Mouse (Mus musculus) heart, postnatal 4 days (tissue): Measurements from ENCODE around the gene Gm10282. TPM values are rescaled to one million over a fixed set of nuclear protein-coding genes. Genes with fewer than 3 reads are reported as not detected.

Experiments used
- DNase-seq: peaks from one replicate; pipeline ENCODE4 v3.0.0; 2021
- total RNA-seq, 2 experiments: library from RNA; stranded (reverse); gene quantifications; 2 replicates each; pipeline ENCODE4 v1.2.3; 2021

The Gm10282 gene
- total RNA-seq, 2 experiments from 2014 or later, result 34.9 to 36.3 TPM

DNA sequence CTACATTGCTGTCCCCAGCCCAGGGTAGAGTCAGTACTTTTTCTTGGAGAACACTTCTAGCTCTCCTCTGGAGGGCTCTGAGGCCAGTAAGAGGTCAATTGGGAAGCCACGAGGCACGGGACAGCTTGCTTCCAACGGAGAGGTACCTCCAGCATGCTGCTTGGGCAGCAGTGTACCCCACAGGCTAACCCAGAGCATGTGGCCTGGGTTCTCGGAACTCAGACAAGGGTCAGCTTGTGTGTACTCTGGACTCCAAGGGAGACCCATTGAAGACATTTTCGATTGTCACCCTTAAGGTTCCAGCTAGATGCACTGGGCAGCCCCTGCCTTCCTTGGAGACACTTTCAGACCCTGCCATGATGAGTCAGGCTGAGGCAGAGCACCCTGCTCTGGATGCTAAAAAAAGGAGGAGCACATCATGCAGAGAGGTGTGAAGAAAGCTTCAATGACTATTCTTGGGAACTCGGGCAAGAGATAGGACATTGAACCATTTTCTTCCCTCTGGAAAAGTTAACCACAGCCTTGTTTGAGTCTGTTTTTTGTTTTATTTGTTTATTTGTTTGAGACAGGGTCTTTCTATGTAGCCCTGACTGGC is 18.2 kb upstream of the Gm10282 start:
- no peak for DNase-seq

- no peak for DNase-seq
Measured at GRCm38 (mm10) chr8:72322471-72322889, 17.4 kb upstream of the Gm10282 start.

- no peak for DNase-seq
Measured at GRCm38 (mm10) chr8:72321635-72322441, 16.8 kb upstream of the Gm10282 start.

- DNase-seq, result no peak
Measured at GRCm38 (mm10) chr8:72320803-72321583, 15.9 kb upstream of the Gm10282 start.

DNA sequence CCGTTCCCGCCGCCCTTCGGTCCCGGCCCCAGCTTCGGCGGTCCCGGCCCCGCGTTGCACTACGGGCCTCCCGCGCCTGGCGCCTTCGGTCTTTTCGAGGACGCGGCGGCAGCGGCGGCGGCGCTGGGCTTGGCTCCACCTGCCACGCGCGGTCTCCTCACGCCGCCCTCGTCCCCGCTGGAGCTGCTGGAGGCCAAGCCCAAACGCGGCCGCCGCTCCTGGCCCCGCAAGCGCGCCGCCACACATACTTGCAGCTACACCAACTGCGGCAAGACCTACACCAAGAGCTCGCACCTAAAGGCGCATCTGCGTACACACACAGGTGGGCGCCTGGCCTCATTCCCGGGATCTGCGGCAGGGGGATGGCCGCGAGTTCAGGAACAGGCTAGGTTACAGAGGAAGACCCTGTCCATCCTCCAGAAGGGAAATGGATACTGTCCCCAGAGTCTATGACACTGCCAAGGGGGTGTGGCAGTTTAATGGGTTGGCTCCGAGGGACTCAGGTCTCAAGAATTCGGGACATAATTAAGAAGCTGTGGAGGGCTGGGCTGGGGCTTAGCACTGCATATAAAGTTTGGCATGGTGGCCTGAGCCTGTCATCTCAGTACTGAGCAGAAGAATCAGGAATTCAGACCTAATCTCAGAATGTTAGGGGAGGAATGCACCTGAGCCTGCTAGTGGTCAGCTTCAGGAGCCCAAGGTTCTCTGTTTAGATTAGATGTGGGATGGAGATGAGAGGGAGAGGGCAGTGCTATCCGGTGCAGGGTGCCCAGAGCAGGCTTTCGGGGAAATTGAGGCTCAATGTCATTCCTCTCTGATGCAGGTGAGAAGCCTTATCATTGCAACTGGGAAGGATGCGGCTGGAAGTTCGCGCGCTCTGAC is 15.1 kb upstream of the Gm10282 start:
- peak; percentile 39 for DNase-seq

- DNase-seq, result peak; percentile 56
Measured at GRCm38 (mm10) chr8:72319397-72319796, 14.3 kb upstream of the Gm10282 start.

- peak; percentile 99 for DNase-seq
Measured at GRCm38 (mm10) chr8:72318801-72319322, 13.8 kb upstream of the Gm10282 start, which contains the start of gene Klf2. Gene Klf2, plus strand, starts transcription at chr8:72319033.

GRCm38 (mm10) chr8:72317741-72318301 is 12.8 kb upstream of the Gm10282 start:
- DNase-seq, result no peak

DNA sequence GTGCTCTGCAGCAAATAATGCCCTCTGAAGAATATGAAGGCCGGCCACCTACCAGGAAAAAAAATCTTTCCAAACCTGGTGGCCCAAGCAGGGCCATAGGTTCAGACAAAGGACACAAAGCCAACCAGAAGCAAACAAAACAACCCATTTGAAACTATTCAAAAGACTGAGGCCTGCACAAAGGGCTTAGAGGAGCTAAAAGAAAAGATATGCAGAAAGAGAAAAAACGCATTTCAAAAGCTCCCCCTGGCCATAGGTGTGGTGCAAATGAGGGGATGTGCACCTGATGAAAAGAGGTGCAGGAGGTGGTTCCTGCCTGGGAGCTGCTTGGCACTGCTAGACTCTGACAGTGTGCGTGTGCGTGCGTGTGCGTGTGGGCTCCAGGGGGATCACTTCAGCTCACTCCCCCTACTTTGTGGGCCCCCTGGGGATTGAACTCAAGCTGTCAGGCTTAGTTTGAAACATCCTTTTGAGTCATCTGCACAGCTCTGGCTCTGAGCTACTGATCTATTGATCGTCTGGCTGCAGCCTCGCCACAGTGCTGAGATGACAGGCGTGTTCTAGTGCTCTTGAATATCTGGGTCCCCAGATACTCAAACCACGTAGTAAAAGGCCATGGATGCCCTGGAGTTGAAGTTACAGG is 11.1 kb upstream of the Gm10282 start:
- no peak for DNase-seq

DNA sequence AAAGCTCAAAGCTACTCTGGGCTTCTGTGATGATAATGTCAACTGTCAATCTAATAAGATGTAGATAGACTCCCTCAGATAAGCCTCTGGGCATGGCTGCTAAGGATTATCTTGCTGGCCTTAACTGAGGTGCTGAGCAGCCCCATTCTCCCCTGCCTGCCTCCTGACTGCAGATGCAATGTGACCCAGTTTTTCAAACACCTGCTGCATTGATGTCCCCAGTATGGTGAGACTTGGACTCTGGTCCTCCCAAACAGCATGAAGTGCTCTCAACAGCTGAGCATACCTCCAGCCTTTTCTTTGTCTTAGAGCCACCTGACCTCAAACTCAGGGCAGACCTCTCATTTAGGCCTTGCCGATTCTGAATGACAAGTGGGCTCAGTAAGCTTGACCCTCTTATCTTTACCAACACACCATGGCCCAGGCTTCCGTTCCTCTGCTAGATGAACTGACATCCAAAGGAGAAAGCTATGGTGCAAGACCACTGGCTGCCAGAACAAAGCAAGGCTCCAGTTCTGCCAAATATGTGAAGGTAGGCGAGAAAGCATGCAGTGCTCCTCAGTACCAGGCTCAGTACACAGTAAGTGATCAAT is 8.0 kb upstream of the Gm10282 start:
- DNase-seq, result no peak

DNA sequence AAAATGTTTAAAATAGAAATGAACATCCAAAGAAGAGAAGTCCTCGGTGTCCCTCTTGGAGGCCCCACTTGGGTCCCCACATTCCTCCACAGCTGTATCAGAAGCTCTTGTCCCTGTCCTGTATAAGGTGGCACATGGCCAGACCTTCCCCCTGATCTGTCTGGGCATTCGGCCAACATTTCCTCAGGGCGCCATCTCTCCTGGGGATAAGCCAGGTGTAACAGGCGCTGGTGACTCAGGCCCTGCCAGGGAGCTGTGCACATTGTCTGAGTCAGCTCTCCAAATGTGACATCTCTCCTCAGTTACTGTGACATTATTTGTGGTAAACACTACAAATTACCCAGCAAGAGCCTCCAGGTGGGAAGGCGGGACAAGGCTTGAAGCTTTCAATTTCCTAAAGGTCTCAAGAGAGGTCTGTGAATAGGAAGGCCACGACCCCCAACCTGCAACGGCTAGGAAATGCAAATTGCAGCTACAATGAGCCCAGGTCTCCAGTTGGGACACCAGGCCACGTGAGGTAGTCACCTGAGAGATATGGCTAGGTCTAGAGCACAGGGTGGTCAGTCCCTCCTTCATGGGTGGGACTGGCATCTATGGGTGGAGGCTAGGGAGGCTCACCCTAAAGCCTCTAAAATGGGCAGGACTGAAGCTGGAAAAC is 5.9 kb upstream of the Gm10282 start:
- DNase-seq, result peak; percentile 90

- DNase-seq, result peak; percentile 81
Measured at GRCm38 (mm10) chr8:72308276-72308675, 3.2 kb upstream of the Gm10282 start.

- DNase-seq, result no peak
Measured at GRCm38 (mm10) chr8:72306913-72307312, 1.9 kb upstream of the Gm10282 start.

GRCm38 (mm10) chr8:72303633-72304032 is 1.4 kb downstream of the Gm10282 start:
- peak; percentile 64 for DNase-seq

DNA sequence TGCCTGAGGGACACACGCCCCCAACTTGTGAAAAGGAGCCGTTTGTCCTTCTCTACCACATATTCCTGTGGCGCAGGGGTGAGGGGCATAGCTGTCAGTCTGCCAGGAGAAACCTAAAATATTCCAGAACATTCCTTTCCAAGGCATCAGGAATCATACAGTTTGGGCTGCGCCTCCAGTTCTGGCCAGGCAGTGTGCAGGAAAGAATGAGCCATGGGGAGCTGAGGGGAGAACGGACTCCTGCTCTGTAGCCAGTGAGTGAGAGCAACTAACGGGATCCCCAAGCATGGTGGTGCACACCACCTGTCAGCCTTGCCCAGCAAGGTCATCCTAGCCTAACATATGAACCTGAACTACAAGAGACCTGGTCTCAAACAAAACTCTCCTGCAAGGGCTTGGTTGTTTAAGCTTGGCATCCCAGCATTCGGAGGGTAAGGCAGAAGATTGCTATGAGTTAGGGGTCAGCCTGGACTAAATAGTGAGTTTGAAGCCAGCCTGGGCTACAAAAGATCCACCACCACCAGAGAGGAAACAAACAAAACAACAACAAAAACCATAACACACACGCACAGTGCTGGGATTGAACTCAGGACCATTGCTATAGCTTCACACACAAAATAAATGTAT is 2.0 kb downstream of the Gm10282 start:
- no peak for DNase-seq

DNA sequence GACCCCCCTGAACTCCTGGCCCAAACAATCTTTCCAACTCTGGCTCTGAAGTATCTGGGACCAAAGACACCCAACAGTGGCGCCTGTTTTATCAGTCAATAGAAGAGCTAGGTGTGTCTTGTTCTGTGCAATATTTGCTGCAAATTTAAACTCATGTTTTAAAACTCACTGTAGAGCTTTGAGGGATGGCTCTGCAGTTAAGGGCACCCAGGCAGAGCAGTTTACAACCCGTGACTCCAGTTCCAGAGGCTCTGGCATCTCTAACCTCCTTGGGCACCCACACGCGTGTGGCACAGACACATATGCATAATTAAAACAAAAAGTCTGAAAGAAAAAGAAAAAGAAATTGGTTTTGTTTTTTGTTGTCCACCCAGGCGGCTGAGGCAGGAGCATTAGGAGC is 3.6 kb downstream of the Gm10282 start:
- no peak for DNase-seq

DNA sequence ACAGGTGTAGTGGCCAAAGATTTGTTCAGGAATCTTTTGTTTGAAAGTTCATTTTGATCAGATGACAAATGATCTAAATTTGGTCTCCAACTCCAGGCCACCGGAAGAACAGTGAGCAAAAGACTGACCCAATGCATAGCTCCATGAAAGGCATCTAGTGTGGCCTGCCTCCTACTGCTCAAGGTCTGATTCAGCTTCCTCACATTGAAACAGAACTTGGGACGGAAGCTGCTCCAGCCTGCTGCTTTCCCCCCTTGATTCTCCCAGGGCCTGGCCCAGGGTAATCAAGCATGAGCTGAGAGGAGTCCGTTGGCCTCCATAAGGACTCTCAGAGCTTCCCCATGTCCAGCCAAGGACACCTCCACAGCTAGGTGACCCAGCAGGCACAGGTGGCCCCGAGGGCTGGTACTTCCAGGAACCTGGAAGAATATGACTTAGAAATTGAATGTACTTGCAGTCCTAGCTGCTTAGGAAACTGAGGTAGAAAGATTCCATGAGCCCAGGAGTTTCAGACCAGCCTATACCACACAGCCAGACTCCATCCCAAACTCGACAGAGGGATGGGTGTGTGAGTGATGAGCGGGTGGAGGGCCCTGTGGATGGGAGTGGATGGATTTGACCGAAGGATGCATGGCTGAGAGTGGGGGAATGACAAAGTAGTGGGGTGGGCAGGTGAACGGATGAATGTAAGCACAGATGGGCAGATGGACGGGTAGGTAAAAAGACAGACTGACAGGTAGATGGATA is 4.2 kb downstream of the Gm10282 start:
- no peak for DNase-seq

DNA sequence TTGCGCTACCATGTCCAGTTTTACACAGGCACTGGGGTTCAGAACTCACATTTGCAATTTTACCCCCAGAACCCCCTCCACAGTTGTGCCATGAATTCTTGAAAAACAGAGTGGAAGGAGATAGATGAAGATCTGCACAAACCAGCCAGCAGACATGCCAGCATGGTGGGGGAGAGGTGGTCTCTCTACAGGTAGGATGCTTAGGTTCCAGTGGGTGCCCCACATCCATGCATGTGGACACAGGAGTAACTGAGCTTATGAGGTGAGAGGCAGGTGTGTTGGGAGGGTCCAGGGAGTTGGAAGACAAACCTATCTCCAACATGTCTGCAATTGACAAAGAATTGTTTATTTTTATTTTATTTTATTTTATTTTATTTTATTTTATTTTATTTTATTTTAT is 6.1 kb downstream of the Gm10282 start:
- no peak for DNase-seq

DNA sequence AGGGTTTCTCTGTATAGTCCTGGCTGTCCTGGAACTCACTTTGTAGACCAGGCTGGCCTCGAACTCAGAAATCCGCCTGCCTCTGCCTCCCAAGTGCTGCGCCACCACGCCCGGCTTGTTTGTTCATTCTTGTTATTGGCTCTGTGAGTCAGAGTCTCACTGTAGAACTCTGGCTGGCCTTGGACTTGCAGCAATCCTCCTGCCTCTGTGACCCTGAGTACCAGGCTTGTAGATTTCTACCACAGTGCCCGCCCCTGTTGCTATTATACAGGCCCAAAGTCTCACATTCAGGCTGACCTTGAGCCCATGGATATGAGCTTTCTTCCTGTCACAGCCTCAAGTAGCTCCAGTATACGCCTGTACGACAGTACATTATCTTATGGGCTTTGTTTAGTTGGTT is 8.5 kb downstream of the Gm10282 start:
- no peak for DNase-seq
